Mouse (Mus musculus): ENCODE data around the gene Elp5. TPM values are rescaled to one million over a fixed set of nuclear protein-coding genes. Genes with fewer than 3 reads are reported as not detected.
"Not testable (repeated sequence)": the region's sequence is repeated elsewhere in the genome, so short reads cannot be mapped to it uniquely, and the experiment has no call there.

Gene Elp5
- polyA plus RNA-seq, 1 experiment from 2014 or later: 55.1 TPM

DNA sequence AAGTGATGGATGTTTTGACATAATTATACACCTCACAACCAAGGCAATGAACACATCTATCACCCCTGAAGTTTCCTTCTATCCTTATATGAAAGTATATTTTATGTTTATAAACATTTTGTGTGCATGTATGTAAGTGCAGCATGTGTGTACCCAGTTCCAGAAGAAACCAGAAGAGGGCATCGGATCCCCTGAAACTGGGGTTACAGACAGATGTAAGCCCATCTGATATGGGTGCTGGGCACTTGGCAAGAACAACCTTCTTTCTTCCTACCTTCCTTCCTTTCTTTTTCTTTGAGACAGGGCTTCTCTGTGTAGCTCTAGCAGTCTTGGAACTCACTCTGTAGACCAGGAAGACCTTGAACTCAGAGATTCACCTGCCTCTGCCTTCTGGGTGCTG lies 26.1 kb downstream of the Elp5 start:
- Histone ChIP-seq H3K4me1 (ENCODE audit: control insufficient read depth, low read depth, low read length) (no peaks in the 10 kb centered on the region), H3K27me3 (ENCODE audit: control insufficient read depth, insufficient read depth, low read depth, low read length) (peaks cover 4% of the 10 kb centered on the region; the same call in 1 of the 2 replicates), H3K27ac (ENCODE audit: low read length) (no peak overlapping the region), H3K9me3 (replicated peaks; ENCODE audit: control insufficient read depth, low read length) (no peaks in the 10 kb centered on the region), H3K36me3 (ENCODE audit: control insufficient read depth, insufficient read depth) (no peaks in the 10 kb centered on the region), H3K9ac (ENCODE audit: low read depth, low read length) (no peak overlapping the region), H3K4me3 (ENCODE audit: low read depth, low read length) (no peak overlapping the region), H3K4me2 (ENCODE audit: low read depth, low read length) (no peak overlapping the region)
- WGBS (ENCODE audit: insufficient replicate concordance): 52% methylated on average over 1 of the region's 1 CpGs
- ATAC-seq (ENCODE audit: low read depth): no peak

- not testable (repeated sequence) for H3K4me3 ChIP-seq (ENCODE audit: low read depth, low read length); H3K4me1 ChIP-seq (ENCODE audit: control insufficient read depth, low read depth, low read length); H3K27ac ChIP-seq (ENCODE audit: low read length); H3K9me3 ChIP-seq (replicated peaks; ENCODE audit: control insufficient read depth, low read length); H3K36me3 ChIP-seq (ENCODE audit: control insufficient read depth, insufficient read depth); H3K27me3 ChIP-seq (ENCODE audit: control insufficient read depth, insufficient read depth, low read depth, low read length); H3K4me2 ChIP-seq (ENCODE audit: low read depth, low read length); ATAC-seq (ENCODE audit: low read depth); H3K9ac ChIP-seq (ENCODE audit: low read depth, low read length)
- 64% methylated on average over 4 of the region's 4 CpGs for WGBS (ENCODE audit: insufficient replicate concordance)
These were observed 26.7 kb downstream of the Elp5 start for GRCm38 (mm10) chr11:69955618-69956017.

DNA sequence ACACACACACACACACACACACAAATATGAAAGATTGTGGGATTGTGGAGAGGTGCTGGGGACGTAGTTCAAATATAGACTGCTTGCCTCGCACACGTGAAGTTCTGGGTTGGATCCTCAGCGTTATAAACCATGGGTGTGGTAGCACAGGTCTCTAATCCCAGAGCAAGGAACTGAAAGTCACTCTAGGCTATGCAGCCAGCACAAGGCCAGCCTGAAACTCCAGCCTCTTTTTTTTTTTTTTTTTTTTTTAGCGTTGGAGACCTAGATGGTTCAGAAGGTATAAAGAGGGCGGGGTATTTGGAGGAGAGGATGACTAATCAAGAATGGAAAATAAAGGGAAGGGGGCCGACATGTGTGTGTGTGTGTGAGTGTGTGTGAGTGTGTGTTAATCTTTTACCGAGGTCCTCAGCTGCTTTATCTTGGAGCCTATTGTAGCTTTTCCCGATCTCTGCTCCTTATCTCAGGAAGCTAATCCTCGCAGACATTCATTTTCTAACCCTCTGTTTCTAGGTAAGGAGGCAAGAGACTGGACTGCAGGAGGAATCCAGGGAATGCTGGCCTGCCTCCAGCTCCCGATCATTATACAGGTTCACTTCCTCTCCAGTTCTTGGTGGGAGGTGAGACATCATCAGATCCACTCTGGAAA lies 28.9 kb downstream of the Elp5 start:
- H3K9me3 ChIP-seq (replicated peaks; ENCODE audit: control insufficient read depth, low read length): no peaks in the 10 kb centered on the region
- ATAC-seq (ENCODE audit: low read depth): no peak
- peaks cover 8% of the 10 kb centered on the region for H3K4me1 ChIP-seq (ENCODE audit: control insufficient read depth, low read depth, low read length)
- no peak overlapping the region for H3K4me2 ChIP-seq (ENCODE audit: low read depth, low read length)
- no peaks in the 10 kb centered on the region for H3K36me3 ChIP-seq (ENCODE audit: control insufficient read depth, insufficient read depth)
- WGBS (ENCODE audit: insufficient replicate concordance): 32% methylated on average over 11 of the region's 11 CpGs
- H3K27me3 ChIP-seq (ENCODE audit: control insufficient read depth, insufficient read depth, low read depth, low read length): peaks cover 2% of the 10 kb centered on the region; the same call in 1 of the 2 replicates
- H3K9ac ChIP-seq (ENCODE audit: low read depth, low read length): no peak overlapping the region
- H3K27ac ChIP-seq (ENCODE audit: low read length): no peak overlapping the region
- no peak overlapping the region for H3K4me3 ChIP-seq (ENCODE audit: low read depth, low read length)

GRCm38 (mm10) chr11:69952274-69952673 lies 30.0 kb downstream of the Elp5 start:
- no peaks in the 10 kb centered on the region for H3K36me3 ChIP-seq (ENCODE audit: control insufficient read depth, insufficient read depth)

DNA sequence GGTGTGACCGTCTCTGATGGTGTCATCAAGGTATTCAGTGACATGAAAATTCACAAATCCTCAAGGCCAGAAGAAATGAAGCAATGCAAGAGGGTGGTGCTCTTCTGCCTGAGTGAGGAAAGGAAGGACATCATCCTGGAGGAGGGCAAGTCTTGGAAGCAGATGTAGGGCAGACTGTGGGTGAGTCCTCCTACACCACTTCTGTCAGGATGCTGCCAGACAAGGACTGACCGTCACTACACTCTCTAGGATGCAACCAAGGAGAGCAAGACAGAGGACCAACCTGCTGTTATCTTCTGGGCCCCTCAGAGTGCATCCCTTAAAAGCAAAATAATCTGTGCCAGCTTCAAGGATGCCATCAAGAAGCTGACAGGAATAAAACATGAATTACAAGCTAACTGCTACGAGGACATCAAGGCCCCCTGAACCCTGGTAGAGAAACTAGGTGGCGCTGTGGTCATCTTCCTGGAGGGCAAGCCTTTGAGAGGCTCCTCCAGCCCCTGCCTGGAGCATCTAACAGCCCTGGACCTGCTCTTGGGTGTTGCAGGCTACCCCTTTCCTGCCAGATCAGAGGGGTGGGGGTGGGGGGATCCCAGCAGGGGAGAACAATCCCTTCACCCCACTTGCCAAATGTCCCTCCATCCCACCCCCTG lies 31.4 kb downstream of the Elp5 start:
- no peak for ATAC-seq (ENCODE audit: low read depth)
- H3K4me2 ChIP-seq (ENCODE audit: low read depth, low read length): no peak overlapping the region
- peaks cover 2% of the 10 kb centered on the region; the same call in 1 of the 2 replicates for H3K27me3 ChIP-seq (ENCODE audit: control insufficient read depth, insufficient read depth, low read depth, low read length)
- H3K27ac ChIP-seq (ENCODE audit: low read length): no peak overlapping the region
- no peaks in the 10 kb centered on the region for H3K36me3 ChIP-seq (ENCODE audit: control insufficient read depth, insufficient read depth)
- no peak overlapping the region for H3K4me3 ChIP-seq (ENCODE audit: low read depth, low read length)
- H3K4me1 ChIP-seq (ENCODE audit: control insufficient read depth, low read depth, low read length): peaks cover 19% of the 10 kb centered on the region
- no peaks in the 10 kb centered on the region for H3K9me3 ChIP-seq (replicated peaks; ENCODE audit: control insufficient read depth, low read length)
- H3K9ac ChIP-seq (ENCODE audit: low read depth, low read length): no peak overlapping the region
- WGBS (ENCODE audit: insufficient replicate concordance): 35% methylated on average over 4 of the region's 4 CpGs

More at GRCm38 (mm10) chr11:69952274-69952673, 30.0 kb downstream of the Elp5 start:
- Histone ChIP-seq H3K9ac (ENCODE audit: low read depth, low read length) (no peak overlapping the region), H3K4me1 (ENCODE audit: control insufficient read depth, low read depth, low read length) (peaks cover 16% of the 10 kb centered on the region), H3K27ac (ENCODE audit: low read length) (no peak overlapping the region), H3K9me3 (replicated peaks; ENCODE audit: control insufficient read depth, low read length) (no peaks in the 10 kb centered on the region), H3K4me2 (ENCODE audit: low read depth, low read length) (no peak overlapping the region), H3K27me3 (ENCODE audit: control insufficient read depth, insufficient read depth, low read depth, low read length) (peaks cover 2% of the 10 kb centered on the region; the same call in 1 of the 2 replicates), H3K4me3 (ENCODE audit: low read depth, low read length) (no peak overlapping the region)
- 31% methylated on average over 1 of the region's 1 CpGs for WGBS (ENCODE audit: insufficient replicate concordance)
- no peak for ATAC-seq (ENCODE audit: low read depth)

DNA sequence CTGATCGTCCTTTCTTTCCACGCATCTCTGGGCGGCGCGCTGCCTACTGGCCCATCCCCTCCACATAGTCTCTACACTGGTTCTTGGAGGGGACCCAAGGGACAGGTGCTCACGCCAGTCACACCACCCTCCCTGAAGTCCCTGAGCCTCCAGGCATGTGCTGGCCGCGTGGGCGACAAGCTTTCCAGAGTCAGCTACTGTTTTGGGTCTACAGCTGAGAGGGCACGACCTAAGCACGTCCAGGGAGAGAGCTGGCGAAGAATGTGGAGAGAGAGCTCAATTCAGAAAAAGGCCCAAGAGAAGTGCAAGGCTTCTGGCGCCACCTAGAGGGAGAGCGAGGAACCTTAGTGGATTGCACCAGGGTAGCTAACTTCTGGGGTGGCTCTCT lies 33.6 kb downstream of the Elp5 start:
- 1% methylated on average over 14 of the region's 14 CpGs for WGBS (ENCODE audit: insufficient replicate concordance)
- Histone ChIP-seq H3K36me3 (ENCODE audit: control insufficient read depth, insufficient read depth) (peaks cover 16% of the 10 kb centered on the region), H3K27me3 (ENCODE audit: control insufficient read depth, insufficient read depth, low read depth, low read length) (no peaks in the 10 kb centered on the region; the same call in 1 of the 2 replicates)

DNA sequence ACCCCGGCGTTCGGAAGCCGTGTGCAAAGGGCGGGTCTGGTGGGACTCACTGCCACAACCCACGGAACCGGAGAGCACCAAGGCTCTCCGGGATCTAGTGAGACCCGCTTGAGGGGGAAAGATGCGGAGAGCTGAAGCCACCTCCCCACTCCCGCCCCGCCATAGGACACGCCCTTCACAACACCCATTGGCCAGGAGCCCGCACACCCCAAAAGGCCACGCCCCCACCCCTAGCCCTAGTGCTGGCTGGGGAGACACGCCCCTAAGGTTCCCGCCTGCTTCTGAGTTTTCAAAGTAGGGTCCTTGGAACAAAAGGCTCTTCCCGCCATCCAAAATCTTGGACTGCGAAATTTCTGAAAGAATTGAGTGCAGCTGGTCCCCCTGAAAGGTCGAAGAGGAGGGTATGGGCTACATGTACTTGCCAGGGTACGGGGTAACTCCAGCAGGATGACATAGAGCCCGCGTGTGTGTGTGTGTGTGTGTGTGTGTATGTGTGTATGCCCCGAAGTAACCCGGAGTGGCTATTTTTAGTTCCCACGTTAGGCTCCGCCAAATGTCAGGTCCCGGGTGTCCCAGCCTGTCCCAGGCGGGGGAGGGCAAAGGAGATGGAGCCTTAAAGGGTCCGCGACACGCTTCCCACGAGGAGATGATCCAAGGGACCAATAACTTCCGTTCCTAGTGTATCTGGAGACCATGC lies 34.1 kb downstream of the Elp5 start, which contains the start of gene Slc2a4:
Gene Slc2a4, minus strand, starts transcription at position 123 of the 697 bp plus-strand sequence.
- Histone ChIP-seq H3K4me2 (ENCODE audit: low read depth, low read length) (peak within 1 kb of the TSS; percentile 94), H3K4me3 (ENCODE audit: low read depth, low read length) (peak within 1 kb of the TSS; percentile 82), H3K27me3 (ENCODE audit: control insufficient read depth, insufficient read depth, low read depth, low read length) (peaks cover under 1% of the 10 kb centered on the region), H3K9ac (ENCODE audit: low read depth, low read length) (peak within 1 kb of the TSS; percentile 80), H3K27ac (ENCODE audit: low read length) (peak within 1 kb of the TSS; percentile 89), H3K4me1 (ENCODE audit: control insufficient read depth, low read depth, low read length) (peaks cover 39% of the 10 kb centered on the region), H3K36me3 (ENCODE audit: control insufficient read depth, insufficient read depth) (peaks cover 20% of the 10 kb centered on the region), H3K9me3 (replicated peaks; ENCODE audit: control insufficient read depth, low read length) (no peaks in the 10 kb centered on the region)
- 1% methylated on average over 34 of the region's 34 CpGs for WGBS (ENCODE audit: insufficient replicate concordance)
- ATAC-seq (ENCODE audit: low read depth): peak; percentile 89

More for the DNA sequence above, 33.6 kb downstream of the Elp5 start:
- peak; percentile 14 for ATAC-seq (ENCODE audit: low read depth)
- Histone ChIP-seq H3K4me3 (ENCODE audit: low read depth, low read length) (peak overlapping the region; percentile 82), H3K4me2 (ENCODE audit: low read depth, low read length) (peak overlapping the region; percentile 94), H3K4me1 (ENCODE audit: control insufficient read depth, low read depth, low read length) (peaks cover 39% of the 10 kb centered on the region), H3K27ac (ENCODE audit: low read length) (peak overlapping the region; percentile 68), H3K9ac (ENCODE audit: low read depth, low read length) (peak overlapping the region; percentile 80), H3K9me3 (replicated peaks; ENCODE audit: control insufficient read depth, low read length) (no peaks in the 10 kb centered on the region)

- H3K27ac ChIP-seq (ENCODE audit: low read length): peak overlapping the region; percentile 89
- H3K4me2 ChIP-seq (ENCODE audit: low read depth, low read length): peak overlapping the region; percentile 94
- H3K4me1 ChIP-seq (ENCODE audit: control insufficient read depth, low read depth, low read length): peaks cover 39% of the 10 kb centered on the region
- no peaks in the 10 kb centered on the region for H3K9me3 ChIP-seq (replicated peaks; ENCODE audit: control insufficient read depth, low read length)
- peaks cover 24% of the 10 kb centered on the region for H3K36me3 ChIP-seq (ENCODE audit: control insufficient read depth, insufficient read depth)
- H3K4me3 ChIP-seq (ENCODE audit: low read depth, low read length): peak overlapping the region; percentile 82
- ATAC-seq (ENCODE audit: low read depth): 0 out of 2 replicates have a peak, but pooled peaks have one; percentile 2
- WGBS (ENCODE audit: insufficient replicate concordance): 9% methylated on average over 29 of the region's 29 CpGs
- H3K9ac ChIP-seq (ENCODE audit: low read depth, low read length): peak overlapping the region; percentile 80
- H3K27me3 ChIP-seq (ENCODE audit: control insufficient read depth, insufficient read depth, low read depth, low read length): peaks cover 7% of the 10 kb centered on the region
These were observed 34.8 kb downstream of the Elp5 start for GRCm38 (mm10) chr11:69947337-69948065.

All from liver, embryonic 16.5 days (tissue).